Mouse (Mus musculus): ENCODE results near the gene Zfp286.
"Not testable (repeated sequence)": the region's sequence is repeated elsewhere in the genome, so short reads cannot be mapped to it uniquely, and the experiment has no call there.

GRCm38 (mm10) chr11:62749445-62749844 is 39.8 kb downstream of the Zfp286 start:
- not testable (repeated sequence) for TF ChIP-seq CTCF (conservative IDR thresholded peaks at IDR 0.05; ENCODE audit: low read length); NANOG (IDR thresholded peaks at IDR 0.05; ENCODE audit: borderline replicate concordance, low read length)

Data from E14TG2a.4 (cell line).